Mouse (Mus musculus) heart, postnatal 0 days (tissue): ENCODE data around the gene Tfb1m.

Source experiments
- CTCF ChIP-seq: IDR thresholded peaks from 2 replicates; pipeline ENCODE4 v1.5.1; 2016; ENCODE audit warnings: antibody characterized with exemption, control low read depth, low read depth
- EP300 ChIP-seq: IDR thresholded peaks from 2 replicates; pipeline ENCODE4 v1.6.1; 2016; ENCODE audit warnings: antibody characterized with exemption, low read depth

GRCm38 (mm10) chr17:3481576-3482575, 75.7 kb downstream of the Tfb1m start:
- no peak for TF ChIP-seq CTCF
- TF ChIP-seq EP300, result no peak
